Comparison of ENCODE assay signal across 8 mouse cellular contexts in genomic region chr11:100413541-100413940, GRCm38 (mm10). TPM values are rescaled to one million over a fixed set of nuclear protein-coding genes. Genes with fewer than 3 reads are reported as not detected.
DNase-seq lines count a peak whose midpoint lies in the region; ATAC-seq lines count a peak whose summit lies in the region.

No protein-coding gene starts in this region.

- H3K27me3 ChIP-seq in heart, embryonic 15.5 days: no peaks in the 10 kb centered on the region
- H3K27me3 ChIP-seq in embryonic facial prominence, embryonic 10.5 days (replicated peaks; ENCODE audit: low read depth, poor library complexity, severe bottlenecking): peaks cover 18% of the 10 kb centered on the region; the same call in 1 of the 2 replicates
- peaks cover 35% of the 10 kb centered on the region for H3K27me3 ChIP-seq in hindbrain, embryonic 12.5 days
- H3K27me3 ChIP-seq in midbrain, embryonic 13.5 days: peaks cover 37% of the 10 kb centered on the region

- peaks cover 51% of the 10 kb centered on the region for H3K4me1 ChIP-seq in heart, embryonic 15.5 days (replicated peaks)
- peaks cover 59% of the 10 kb centered on the region for H3K4me1 ChIP-seq in embryonic facial prominence, embryonic 10.5 days
- peaks cover 20% of the 10 kb centered on the region for H3K4me1 ChIP-seq in hindbrain, embryonic 12.5 days
- peaks cover 33% of the 10 kb centered on the region for H3K4me1 ChIP-seq in midbrain, embryonic 13.5 days (replicated peaks)

- peak overlapping the region; percentile 63 for H3K4me3 ChIP-seq in heart, embryonic 15.5 days
- H3K4me3 ChIP-seq in embryonic facial prominence, embryonic 10.5 days: peak overlapping the region; percentile 71
- peak overlapping the region; percentile 51 for H3K4me3 ChIP-seq in hindbrain, embryonic 12.5 days
- H3K4me3 ChIP-seq in midbrain, embryonic 13.5 days (replicated peaks): peak overlapping the region; percentile 62

- no peak for ATAC-seq in heart, embryonic 15.5 days (replicated peaks; ENCODE audit: insufficient number of reproducible peaks, insufficient read depth, low FRiP score, low read depth)
- 0 out of 2 replicates have a peak, but pooled peaks have one; percentile 6 for ATAC-seq in hindbrain, embryonic 12.5 days (ENCODE audit: low FRiP score)
- ATAC-seq in midbrain, embryonic 13.5 days: no peak
- ATAC-seq in inflammation-experienced regulatory T-cells, adult 6 months: no peak

- H3K4me2 ChIP-seq in heart, embryonic 15.5 days: peak overlapping the region; percentile 85
- peak overlapping the region; percentile 63 for H3K4me2 ChIP-seq in hindbrain, embryonic 12.5 days (replicated peaks)
- H3K4me2 ChIP-seq in midbrain, embryonic 13.5 days (replicated peaks): peak overlapping the region; percentile 64

- H3K27ac ChIP-seq in heart, embryonic 15.5 days: peak overlapping the region; percentile 91
- peak overlapping the region; percentile 95 for H3K27ac ChIP-seq in embryonic facial prominence, embryonic 10.5 days (replicated peaks)
- no peak overlapping the region for H3K27ac ChIP-seq in hindbrain, embryonic 12.5 days
- H3K27ac ChIP-seq in midbrain, embryonic 13.5 days: no peak overlapping the region

- WGBS in heart, embryonic 15.5 days: 51% methylated on average over 11 of the region's 11 CpGs
- 82% methylated on average over 11 of the region's 11 CpGs for WGBS in embryonic facial prominence, embryonic 10.5 days
- 85% methylated on average over 10 of the region's 11 CpGs for WGBS in hindbrain, embryonic 12.5 days
- WGBS in midbrain, embryonic 13.5 days: 77% methylated on average over 11 of the region's 11 CpGs

- peaks cover 12% of the 10 kb centered on the region for H3K36me3 ChIP-seq in heart, embryonic 15.5 days
- peaks cover 37% of the 10 kb centered on the region for H3K36me3 ChIP-seq in embryonic facial prominence, embryonic 10.5 days (replicated peaks)
- H3K36me3 ChIP-seq in hindbrain, embryonic 12.5 days: 0 out of 2 replicates have a peak, but pooled peaks cover 3% of the 10 kb centered on the region
- 0 out of 2 replicates have a peak, but pooled peaks cover 7% of the 10 kb centered on the region for H3K36me3 ChIP-seq in midbrain, embryonic 13.5 days

- no peaks in the 10 kb centered on the region for H3K9me3 ChIP-seq in heart, embryonic 15.5 days (replicated peaks)
- no peaks in the 10 kb centered on the region for H3K9me3 ChIP-seq in embryonic facial prominence, embryonic 10.5 days
- no peaks in the 10 kb centered on the region for H3K9me3 ChIP-seq in hindbrain, embryonic 12.5 days (replicated peaks)
- no peaks in the 10 kb centered on the region for H3K9me3 ChIP-seq in midbrain, embryonic 13.5 days

- DNase-seq in heart, adult 18-20 months: no peak
- DNase-seq in embryonic facial prominence, embryonic 10.5 days (ENCODE audit: low spot score): no peak
- no peak for DNase-seq in right cerebral cortex, postnatal 14 days
- DNase-seq in left cerebral cortex, adult 11 months (ENCODE audit: low spot score): no peak

- H3K9ac ChIP-seq in heart, embryonic 15.5 days: peak overlapping the region; percentile 76
- H3K9ac ChIP-seq in hindbrain, embryonic 12.5 days: peak overlapping the region; percentile 63
- H3K9ac ChIP-seq in midbrain, embryonic 13.5 days (replicated peaks): peak overlapping the region; percentile 75

RNA-seq across cellular contexts. Expression of gene P3h4, which starts 1.1 kb away (rescaled TPM):
- polyA plus RNA-seq in heart, embryonic 15.5 days (2015; fragmentation: Nextera tagmentation; extraction: Ambion mirVana): 48.3 and 63.1 TPM in 2 replicates
- 10 to 100 TPM; 13.2 to 15.2 TPM for total RNA-seq in heart, adult 18-20 months (2021)
- polyA plus RNA-seq in embryonic facial prominence, embryonic 10.5 days (2016; fragmentation: Nextera tagmentation; extraction: Ambion mirVana): 34.1 and 34.9 TPM in 2 replicates
- polyA plus RNA-seq in hindbrain, embryonic 12.5 days (2016; fragmentation: Nextera tagmentation; extraction: Ambion mirVana): 34.3 and 35.9 TPM in 2 replicates
- 13.7 and 16.8 TPM in 2 replicates for polyA plus RNA-seq in midbrain, embryonic 13.5 days (2015; fragmentation: Nextera tagmentation; extraction: Ambion mirVana)
- under 1 TPM in 1 of 3 experiments, not detected in 2; 0.92 TPM for polyA plus RNA-seq in inflammation-experienced regulatory T-cells, adult 6 months (2017; shearing (Covaris generic))

RNA-seq across cellular contexts. Expression of gene Fkbp10, which starts 2.0 kb away (rescaled TPM):
- polyA plus RNA-seq in heart, embryonic 15.5 days (2015; fragmentation: Nextera tagmentation; extraction: Ambion mirVana): 86.3 and 119 TPM in 2 replicates
- total RNA-seq in heart, adult 18-20 months (2021): 1 to 10 TPM; 7.2 to 7.4 TPM
- 61.4 and 67.0 TPM in 2 replicates for polyA plus RNA-seq in embryonic facial prominence, embryonic 10.5 days (2016; fragmentation: Nextera tagmentation; extraction: Ambion mirVana)
- polyA plus RNA-seq in hindbrain, embryonic 12.5 days (2016; fragmentation: Nextera tagmentation; extraction: Ambion mirVana): 72.5 and 75.6 TPM in 2 replicates
- 16.4 and 19.9 TPM in 2 replicates for polyA plus RNA-seq in midbrain, embryonic 13.5 days (2015; fragmentation: Nextera tagmentation; extraction: Ambion mirVana)
- 1 to 10 TPM in 1 of 3 experiments, not detected in 2; 2.9 TPM for polyA plus RNA-seq in inflammation-experienced regulatory T-cells, adult 6 months (2017; shearing (Covaris generic))

RNA-seq across cellular contexts. Expression of gene Jup, which starts 16.0 kb away (rescaled TPM):
- 117 and 140 TPM in 2 replicates for polyA plus RNA-seq in heart, embryonic 15.5 days (2015; fragmentation: Nextera tagmentation; extraction: Ambion mirVana)
- 100 to 1,000 TPM; 208 to 239 TPM for total RNA-seq in heart, adult 18-20 months (2021)
- 45.8 and 52.6 TPM in 2 replicates for polyA plus RNA-seq in embryonic facial prominence, embryonic 10.5 days (2016; fragmentation: Nextera tagmentation; extraction: Ambion mirVana)
- 64.0 and 64.6 TPM in 2 replicates for polyA plus RNA-seq in hindbrain, embryonic 12.5 days (2016; fragmentation: Nextera tagmentation; extraction: Ambion mirVana)
- 69.2 and 70.5 TPM in 2 replicates for polyA plus RNA-seq in midbrain, embryonic 13.5 days (2015; fragmentation: Nextera tagmentation; extraction: Ambion mirVana)
- 1 to 10 TPM in 1 of 3 experiments, under 1 TPM in 1, not detected in 1; 0.36 to 1.4 TPM for polyA plus RNA-seq in inflammation-experienced regulatory T-cells, adult 6 months (2017; shearing (Covaris generic))

RNA-seq across cellular contexts. Expression of gene Nt5c3b, which starts 28.1 kb away (rescaled TPM):
- 90.2 and 104 TPM in 2 replicates for polyA plus RNA-seq in heart, embryonic 15.5 days (2015; fragmentation: Nextera tagmentation; extraction: Ambion mirVana)
- 10 to 100 TPM; 17.9 to 24.7 TPM for total RNA-seq in heart, adult 18-20 months (2021)
- 150 and 156 TPM in 2 replicates for polyA plus RNA-seq in embryonic facial prominence, embryonic 10.5 days (2016; fragmentation: Nextera tagmentation; extraction: Ambion mirVana)
- 101 and 112 TPM in 2 replicates for polyA plus RNA-seq in hindbrain, embryonic 12.5 days (2016; fragmentation: Nextera tagmentation; extraction: Ambion mirVana)
- polyA plus RNA-seq in midbrain, embryonic 13.5 days (2015; fragmentation: Nextera tagmentation; extraction: Ambion mirVana): 99.3 and 101 TPM in 2 replicates
- polyA plus RNA-seq in inflammation-experienced regulatory T-cells, adult 6 months (2017; shearing (Covaris generic)): 100 to 1,000 TPM; 124 to 134 (median 127) TPM

RNA-seq across cellular contexts. Expression of gene Klhl10, which starts 28.2 kb away (rescaled TPM):
- polyA plus RNA-seq in heart, embryonic 15.5 days (2015; fragmentation: Nextera tagmentation; extraction: Ambion mirVana): 0.33 and 0.42 TPM in 2 replicates
- under 1 TPM; 0.60 to 0.95 TPM for total RNA-seq in heart, adult 18-20 months (2021)
- 0.75 and 0.98 TPM in 2 replicates for polyA plus RNA-seq in embryonic facial prominence, embryonic 10.5 days (2016; fragmentation: Nextera tagmentation; extraction: Ambion mirVana)
- 0.68 and 0.94 TPM in 2 replicates for polyA plus RNA-seq in hindbrain, embryonic 12.5 days (2016; fragmentation: Nextera tagmentation; extraction: Ambion mirVana)
- 0.85 and 1.2 TPM in 2 replicates for polyA plus RNA-seq in midbrain, embryonic 13.5 days (2015; fragmentation: Nextera tagmentation; extraction: Ambion mirVana)
- under 1 TPM in 2 of 3 experiments, not detected in 1; 0.41 to 0.47 TPM for polyA plus RNA-seq in inflammation-experienced regulatory T-cells, adult 6 months (2017; shearing (Covaris generic))

Comparison
In these comparisons a context has a peak if more than half of its experiments do, and no peak if none do; other contexts are left out.
1. H3K27ac ChIP-seq: peak in heart, embryonic 15.5 days (single experiment) and embryonic facial prominence, embryonic 10.5 days (single experiment); none in hindbrain, embryonic 12.5 days (single experiment) and midbrain, embryonic 13.5 days (single experiment).
2. RNA of gene Jup, which starts 16.0 kb away (polyA plus RNA-seq): 117 to 140 TPM in heart, embryonic 15.5 days, 69.2 to 70.5 TPM in midbrain, embryonic 13.5 days, 64.0 to 64.6 TPM in hindbrain, embryonic 12.5 days and 45.8 to 52.6 TPM in embryonic facial prominence, embryonic 10.5 days; 0.36 to 1.4 TPM in inflammation-experienced regulatory T-cells, adult 6 months; every median in the first group is over 10 times any median in the second.
3. Peak in every context shown above with its lines, with median percentiles within 50 percentile points of each other: H3K4me2 ChIP-seq, H3K4me3 ChIP-seq and H3K9ac ChIP-seq.